Mouse (Mus musculus): Measurements from ENCODE around the gene Suds3.

Suds3 gene

DNA sequence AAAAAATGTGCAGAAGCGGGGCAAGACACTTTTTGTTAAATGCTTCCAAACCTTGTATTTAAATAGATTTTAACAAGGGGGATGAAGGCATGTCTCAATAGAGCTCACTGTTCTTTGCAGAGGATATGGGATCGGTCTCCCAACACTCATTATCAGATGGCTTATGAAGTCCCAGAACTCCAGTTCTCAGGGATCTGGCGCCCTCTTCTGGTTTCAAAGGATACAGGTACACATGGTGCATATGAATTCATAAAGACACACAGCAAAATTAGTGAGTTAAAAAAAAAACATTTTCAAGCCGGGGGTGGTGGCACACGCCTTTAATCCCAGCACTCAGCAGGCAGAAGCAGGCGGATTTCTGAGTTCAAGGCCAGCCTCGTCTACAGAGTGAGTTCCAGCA is 2.6 kb downstream of the Suds3 start:
- no peak for DNase-seq (ENCODE audit: low spot score in 2 of 2)

DNA sequence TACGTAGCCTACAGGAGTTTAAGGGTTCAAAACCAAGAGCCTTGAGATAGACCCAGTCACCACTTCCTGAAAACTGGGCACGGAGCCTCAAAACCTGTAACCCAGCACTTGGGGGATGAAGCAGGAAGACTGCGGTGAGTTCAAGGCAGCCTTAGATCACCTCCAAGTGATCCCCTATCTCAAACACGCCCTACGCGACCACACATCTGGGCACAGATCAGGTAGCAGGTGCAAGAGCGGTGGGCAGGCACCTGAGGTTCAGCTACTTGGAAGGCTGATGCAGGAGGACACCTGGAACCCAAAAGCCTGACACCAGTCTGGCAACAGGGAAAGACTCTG is 4.2 kb downstream of the Suds3 start:
- no peak for DNase-seq (ENCODE audit: low spot score in 2 of 2)

DNA sequence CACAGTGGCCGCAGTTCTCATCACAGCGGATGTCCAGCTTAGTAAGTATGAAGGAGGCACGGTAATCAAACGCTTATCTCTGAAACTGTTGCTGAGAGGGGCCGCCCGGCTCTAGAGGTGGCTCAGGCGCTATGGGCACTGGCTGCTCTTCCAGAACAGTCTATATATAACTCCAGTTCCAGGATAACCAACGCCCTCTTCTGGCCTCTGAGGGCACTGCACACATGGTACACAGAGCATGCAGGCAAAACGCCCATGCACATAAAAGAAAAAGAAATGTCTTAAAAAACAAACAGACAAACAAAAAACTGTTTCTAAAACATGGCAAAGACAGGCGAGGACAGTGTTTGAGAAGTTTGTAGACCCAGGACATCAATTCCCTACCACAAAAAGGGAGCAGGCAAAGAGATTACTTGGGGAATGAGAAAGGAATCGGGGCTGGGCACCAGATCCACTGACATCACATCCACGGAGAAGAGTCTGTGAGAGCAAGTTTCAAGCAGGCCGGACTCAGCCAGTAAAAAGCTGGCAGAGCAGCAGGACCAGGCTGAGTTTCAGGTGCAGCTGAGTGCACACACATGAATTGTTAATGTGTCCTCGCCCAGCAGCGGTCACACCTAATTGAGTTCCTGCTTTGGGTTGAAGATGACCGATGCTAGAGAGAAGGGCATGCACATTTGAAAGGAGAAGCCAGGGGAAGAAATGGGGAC is 4.7 kb downstream of the Suds3 start:
- no peak for DNase-seq (ENCODE audit: low spot score in 2 of 2)

DNA sequence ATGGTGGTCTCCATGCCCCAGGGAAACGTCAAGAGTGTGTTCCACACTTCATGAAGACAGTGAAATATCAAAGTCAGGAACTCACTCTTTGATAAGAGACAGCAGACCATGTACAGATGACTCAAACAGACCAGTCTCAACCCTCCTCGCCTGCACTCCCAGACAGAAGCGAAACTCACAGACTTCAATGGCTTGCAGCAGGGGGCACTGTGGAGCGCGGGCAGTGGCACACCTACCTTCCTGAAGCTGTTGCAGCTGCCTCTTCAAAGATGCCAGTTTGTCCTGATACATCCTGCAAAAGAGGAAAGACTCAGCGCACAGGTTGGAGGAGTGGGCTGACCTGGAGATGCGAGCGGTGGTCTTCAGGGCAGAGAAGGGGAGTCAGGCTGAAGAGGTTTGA is 6.4 kb downstream of the Suds3 start:
- DNase-seq (ENCODE audit: low spot score in 2 of 2), result no peak

DNA sequence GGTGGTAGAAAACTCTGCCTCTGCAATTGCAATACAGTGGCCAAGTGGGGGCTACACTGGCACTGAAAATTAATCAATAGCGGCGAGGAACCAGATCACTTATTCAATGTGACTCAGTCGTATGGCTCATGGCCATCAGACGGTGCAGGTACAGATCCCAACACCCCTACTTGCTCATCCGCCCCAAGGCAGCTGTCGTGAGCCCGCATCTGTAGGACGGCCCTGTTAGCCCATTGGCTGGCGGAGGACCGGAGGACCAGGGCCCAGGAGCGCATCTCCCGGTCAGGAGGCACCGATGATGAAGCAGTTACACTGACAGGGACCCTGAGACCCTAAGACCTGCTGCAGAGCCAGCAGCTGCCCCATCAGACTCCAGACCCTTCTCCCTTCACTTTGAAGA is 7.2 kb downstream of the Suds3 start:
- no peak for DNase-seq (ENCODE audit: low spot score in 2 of 2)

DNA sequence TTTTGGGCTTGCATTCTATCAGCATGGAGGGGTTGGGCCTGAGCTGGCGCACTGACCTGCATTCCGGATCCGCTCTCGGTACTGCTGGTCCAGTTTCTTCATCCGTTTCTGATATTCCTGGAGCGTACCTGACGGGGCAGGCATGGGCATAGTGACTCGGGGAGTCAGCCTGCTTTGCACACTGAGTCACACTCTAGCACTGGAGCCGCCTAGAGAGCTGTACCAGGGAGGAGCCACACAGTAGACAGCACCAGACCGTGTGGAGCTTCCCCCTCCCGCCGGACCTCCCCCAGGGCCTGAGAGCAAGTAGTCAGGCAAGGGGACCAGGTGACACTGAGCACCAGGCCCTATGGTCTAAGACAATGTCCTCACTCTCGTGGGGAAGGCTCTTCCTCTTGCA is 7.6 kb downstream of the Suds3 start:
- DNase-seq (ENCODE audit: low spot score in 2 of 2), result no peak

DNA sequence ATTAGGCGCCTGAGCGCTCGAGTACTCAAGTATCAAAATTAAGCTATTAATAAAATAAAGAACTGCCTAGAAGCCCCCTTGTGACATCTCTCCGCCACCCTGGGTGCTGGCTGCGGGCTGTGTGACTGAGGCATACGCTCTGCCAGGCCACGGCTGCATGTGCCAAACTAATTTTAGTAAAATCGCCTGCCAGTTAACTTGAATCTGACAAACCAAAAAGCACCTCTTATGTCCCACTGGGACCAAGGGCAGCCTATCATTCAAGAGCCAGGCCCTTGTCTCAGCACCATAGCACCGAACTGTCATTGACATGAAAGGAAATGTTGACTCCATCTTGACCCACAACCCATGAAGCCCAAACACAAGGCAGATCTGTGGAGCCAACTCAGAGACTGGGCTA is 10.2 kb downstream of the Suds3 start:
- DNase-seq (ENCODE audit: low spot score in 2 of 2), result no peak

DNA sequence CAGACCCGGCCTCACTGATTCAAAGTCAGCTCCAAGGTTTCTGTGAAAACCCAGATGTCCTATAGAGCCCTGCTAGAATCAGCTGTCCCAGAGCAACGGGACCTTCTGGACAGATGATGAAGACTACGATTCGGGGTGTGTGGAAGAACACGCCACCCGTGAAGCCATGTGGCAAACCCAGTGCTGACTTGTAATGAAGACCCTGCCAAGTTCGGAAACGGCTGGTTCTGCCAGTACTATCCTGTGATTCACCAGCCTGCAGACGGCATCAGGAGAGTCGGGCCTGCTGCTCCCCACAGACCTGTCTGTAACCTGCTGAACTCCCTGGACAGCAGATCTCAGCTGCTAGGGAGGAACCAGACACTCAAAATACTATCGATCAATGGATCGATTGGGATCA is 11.6 kb downstream of the Suds3 start:
- DNase-seq (ENCODE audit: low spot score in 2 of 2), result no peak

DNA sequence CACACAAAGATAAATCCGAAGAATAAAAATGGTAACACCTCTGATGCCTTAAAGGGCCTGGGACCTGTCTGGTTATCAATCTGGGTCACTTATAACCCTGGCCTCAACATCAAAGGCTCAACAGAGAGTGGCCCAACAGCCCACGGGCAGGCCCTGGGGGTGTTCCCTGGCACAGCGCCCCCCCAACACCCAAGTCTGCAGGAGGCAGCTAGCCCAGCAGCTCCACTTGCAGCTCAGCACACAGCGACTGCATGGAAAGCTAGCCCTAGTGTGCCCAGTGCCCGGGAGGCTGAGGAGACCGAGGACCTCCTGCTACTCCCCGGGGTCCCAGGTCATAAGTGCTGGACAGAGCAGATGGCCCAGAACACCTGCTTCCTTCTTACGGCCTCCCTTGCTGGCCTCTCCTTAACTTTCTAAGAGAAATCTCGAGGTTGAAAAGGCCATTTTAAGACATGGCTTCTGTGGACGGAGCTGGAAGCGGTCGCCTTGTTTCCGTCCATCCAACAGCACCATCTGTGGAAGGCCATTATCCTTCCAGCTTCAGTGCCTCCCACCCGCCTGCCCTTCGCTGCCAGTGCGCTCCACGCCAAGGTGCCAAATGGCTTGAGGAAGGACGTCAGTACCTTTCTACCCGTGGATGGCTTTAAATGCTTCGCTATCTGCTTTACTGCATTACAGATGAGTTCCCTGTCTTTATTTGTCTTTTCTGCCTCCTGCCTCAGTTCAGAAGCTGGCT is 12.6 kb downstream of the Suds3 start:
- no peak for DNase-seq (ENCODE audit: low spot score in 2 of 2)

DNA sequence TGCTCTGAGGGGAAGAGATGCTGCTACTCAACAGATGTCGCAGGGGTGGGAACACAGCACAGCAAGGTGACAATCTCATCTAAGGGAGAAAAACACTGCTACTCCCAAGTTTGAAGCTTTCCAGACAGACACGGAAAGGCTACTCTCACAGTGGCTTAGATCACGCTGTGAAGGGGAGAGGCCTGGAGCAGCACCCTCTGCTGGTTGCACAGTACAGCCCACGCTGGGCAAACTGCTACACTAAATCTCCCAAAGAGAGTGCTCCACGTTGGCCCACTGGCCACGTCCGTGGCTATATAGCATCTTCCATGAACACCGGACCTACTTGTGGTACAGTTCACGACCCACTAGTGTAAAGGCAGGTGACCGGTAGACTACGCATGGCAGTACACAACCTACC is 16.2 kb downstream of the Suds3 start:
- no peak for DNase-seq (ENCODE audit: low spot score in 2 of 2)

DNA sequence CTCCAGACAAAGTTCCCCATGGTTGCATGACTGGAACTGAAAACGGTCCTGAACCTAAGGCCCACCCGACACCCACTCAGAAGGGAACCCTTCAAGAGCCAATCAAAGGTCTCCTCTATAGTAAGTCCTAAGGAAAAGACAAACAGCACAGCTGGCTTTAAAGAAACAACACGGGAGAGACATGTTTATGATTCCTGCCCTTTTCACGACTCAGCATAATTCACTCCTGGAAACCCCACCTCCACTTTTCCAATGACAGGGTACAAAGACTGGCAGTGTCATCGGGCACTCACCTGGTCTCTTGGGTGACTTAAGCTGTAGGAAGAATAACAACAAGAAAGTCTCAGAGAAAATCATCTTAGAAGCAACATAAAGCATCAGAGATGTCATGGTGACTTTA is 16.9 kb downstream of the Suds3 start:
- no peak for DNase-seq (ENCODE audit: low spot score in 2 of 2)

DNA sequence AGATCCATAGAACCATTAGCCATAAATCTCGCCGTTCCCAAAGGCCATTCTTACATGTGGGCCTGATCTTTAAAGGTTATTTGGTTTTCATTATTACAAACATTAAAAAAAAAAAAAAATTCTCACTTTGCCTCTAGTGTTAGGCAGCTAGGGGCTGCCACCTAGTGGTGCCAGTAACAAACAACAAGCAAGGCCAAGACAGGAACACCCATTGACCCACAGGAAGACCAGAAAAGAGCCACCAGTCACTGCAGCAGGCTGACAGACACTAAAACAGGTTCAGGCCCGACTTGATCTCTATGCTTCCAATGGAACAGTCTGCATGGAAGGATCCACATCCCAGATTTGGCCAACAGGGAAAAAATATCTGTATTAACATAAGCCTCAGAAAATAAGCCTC is 19.2 kb downstream of the Suds3 start:
- DNase-seq (ENCODE audit: low spot score in 2 of 2), result peak in 1 of 2 experiments; percentile 36

DNA sequence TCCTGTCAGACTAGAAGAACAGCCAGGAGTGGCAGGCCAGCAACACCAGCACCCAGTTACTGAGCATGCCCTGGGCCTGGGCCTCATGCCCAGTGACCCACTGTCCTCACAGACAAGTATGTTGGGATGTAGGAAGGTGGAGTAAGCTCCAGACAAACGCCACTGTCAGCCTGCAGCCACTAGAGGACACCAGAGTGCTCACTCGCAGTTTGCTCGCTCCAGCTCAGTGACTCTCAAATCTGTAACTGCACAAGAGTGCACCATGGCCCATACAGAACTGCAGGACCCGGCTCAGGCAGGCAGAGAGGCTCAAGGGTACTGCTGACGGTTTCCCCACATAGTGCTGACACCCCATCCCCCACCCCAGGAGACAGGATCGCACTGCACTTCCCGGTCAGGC is 21.5 kb downstream of the Suds3 start:
- DNase-seq (ENCODE audit: low spot score in 2 of 2), result no peak

DNA sequence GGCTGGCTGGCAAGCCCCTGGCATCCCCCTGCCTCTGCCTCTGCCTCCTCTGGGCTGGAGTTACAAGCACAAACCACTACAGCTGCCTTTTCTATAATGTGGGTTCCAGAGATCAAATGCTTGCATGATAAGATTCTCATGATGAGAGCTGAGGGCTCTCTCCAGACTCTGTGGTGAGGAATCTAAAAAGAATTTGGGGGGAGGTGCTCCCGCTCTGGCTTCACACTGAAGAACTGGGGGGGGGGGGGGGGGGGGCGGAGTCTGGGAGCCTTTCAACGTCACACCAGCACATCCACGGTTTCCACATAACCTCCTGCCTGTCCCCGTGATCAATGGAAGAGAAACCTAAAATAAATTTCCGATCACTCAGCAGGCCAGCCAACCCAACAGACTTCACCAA is 26.1 kb downstream of the Suds3 start:
- no peak for DNase-seq (ENCODE audit: low spot score in 2 of 2)

DNA sequence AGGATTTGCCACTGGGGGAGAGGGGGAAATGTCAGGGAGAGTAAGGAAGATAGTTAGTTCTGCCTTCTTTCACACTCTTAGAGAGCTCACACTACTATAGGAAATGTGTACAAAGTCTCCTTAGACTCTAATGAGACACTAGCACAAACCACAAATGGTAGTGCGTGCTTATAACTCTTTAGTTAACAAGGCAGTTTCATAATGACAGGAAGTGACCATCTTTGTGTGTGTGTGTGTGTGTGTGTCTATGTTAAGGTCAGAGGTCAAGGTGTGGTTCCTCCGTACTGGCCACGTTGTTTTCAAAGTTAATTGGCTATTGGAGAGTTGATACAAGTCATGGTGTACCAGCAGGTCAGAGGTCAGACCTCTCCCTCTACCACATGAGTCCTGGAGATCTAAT is 26.8 kb downstream of the Suds3 start:
- DNase-seq (ENCODE audit: low spot score in 2 of 2), result no peak

DNA sequence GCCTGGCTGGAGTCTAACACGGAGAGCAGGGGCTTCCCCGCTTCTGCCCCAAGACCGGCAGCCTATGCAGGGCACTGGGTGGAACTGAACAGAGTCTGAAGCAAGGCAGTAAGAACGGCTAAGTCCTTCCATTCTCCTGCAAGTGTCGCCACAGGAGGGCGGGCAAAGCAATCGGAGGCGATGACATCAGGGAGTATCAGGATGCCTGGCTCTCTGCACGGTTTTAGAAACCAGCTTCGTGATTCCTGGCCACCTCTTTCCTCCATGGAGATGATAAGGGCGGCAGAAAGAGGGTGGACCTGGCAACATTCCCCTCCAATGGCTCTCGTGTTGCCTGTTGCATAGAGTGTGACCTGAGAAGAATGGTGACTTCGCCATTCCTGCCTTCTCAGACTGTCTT is 28.2 kb downstream of the Suds3 start:
- DNase-seq (ENCODE audit: low spot score in 2 of 2), result no peak

DNA sequence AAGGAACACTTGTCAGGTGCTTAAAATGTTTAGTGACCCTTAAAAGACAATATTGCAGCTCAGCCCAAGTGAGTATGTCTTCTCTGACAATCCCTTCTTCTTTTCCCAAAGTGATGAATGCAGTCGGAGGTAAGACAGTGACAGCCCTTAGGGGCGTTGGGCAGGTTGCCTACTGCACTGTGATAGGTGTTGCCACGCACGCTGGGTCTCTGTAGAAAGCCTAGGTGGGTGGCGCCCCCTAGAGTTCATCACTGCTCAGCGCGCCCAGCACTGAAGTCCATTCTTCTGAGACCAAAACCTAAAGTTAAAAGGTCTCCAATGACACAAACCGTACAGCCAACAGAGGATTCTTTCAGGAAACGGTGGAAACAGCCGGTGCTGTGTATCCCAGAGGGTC is 46.4 kb downstream of the Suds3 start:
- no peak for DNase-seq (ENCODE audit: low spot score in 2 of 2)

DNA sequence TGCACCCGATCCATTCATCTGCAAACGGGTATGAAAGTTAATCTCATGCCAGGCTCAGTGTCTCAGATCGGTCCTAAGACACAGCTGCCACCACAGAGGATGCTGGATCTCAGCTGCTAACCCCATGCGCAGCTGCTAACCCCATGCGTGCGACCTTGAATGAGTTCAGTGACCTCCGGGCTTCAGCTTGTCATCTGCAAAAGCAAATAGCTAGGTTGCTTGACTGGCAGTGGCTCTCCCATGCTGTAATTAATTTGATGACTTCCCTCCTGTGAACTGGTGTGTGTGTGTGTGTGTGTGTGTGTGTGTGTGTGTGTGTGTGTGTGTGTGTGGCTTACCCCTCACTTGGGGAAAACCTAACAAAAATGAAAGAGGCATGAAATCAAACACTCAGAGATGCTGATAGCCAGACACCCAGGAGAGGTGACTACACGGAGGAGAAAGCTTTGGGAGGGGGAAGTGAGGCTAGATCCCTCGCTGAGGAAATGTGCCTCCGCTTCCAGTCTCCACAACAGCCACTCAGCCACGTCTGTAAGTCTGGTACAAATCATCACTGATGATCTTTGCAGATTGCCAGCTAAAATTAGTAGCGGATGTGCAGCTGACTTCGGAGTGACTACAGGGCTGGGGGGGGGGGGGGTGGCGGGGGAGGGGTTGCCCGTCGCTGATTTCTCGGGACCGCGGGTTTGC is 47.0 kb downstream of the Suds3 start:
- DNase-seq (ENCODE audit: low spot score in 2 of 2), result no peak

DNA sequence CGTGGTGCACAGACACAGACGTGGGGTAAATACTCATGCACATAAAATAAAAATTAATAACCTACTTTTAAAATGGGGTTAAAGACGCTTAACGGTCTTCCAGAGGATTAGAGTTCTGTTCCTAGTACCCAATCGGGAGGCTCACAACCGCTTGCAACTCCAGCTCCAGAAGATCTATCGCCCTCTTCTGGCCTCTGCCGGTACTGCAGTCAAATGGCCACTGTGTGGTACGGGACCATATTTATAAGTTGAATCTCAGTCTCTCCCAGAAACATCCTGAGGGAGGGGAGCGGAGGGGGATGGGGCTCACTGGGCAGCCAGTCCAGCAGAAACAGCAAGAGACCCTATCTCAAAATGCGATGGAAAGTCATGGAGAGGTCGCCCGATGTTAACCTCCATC is 47.7 kb downstream of the Suds3 start:
- DNase-seq (ENCODE audit: low spot score in 2 of 2), result no peak

DNA sequence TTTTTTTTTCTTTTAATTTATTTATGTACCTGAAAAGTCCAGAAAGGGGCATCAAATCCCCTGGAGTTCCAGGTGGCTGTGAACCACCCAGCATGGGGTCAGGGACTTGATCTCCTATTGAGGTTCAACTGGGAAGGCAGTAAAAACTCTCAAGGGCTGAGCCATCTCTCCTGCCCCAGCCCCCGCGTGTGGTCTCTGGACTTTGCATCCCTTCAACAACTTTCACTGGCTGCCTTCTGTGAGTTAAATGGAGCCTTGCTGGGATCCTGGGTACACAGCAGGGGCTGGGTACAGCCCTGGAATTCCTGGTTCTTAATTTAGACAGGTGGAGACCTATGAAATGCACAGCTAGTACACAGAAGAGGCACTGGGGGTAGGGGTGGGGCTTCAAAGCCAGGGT is 54.7 kb downstream of the Suds3 start:
- DNase-seq (ENCODE audit: low spot score in 2 of 2), result no peak

DNA sequence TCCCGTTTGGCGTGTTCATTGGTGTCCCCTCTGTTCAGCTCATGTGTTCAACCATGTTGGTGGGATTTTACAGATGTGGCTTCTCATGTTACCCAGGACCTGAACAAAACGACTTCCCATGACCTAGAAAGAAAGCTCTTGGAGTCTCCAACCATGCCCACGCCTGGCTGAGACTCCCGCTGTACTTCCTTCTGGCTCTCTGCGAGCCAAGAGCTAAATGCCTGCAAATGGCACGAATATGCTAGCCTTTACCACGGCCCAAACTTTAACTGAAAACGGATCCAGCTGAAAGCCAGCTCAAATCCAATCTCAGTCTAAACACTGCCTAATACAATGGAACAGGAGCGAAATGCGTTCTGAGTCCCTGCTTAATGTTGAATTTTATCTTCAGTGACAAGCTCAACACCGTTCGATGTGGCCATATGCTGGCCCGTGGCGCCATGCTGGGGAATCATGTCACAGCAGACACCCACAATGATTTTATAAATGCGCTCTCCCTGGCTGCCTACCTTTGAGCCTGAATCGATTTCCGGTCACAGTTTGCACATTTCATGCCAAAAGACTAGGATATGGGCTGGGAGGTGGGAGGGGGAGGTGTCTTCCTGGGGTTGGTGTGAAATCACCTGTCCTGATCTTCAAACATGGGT is 55.3 kb downstream of the Suds3 start:
- no peak for DNase-seq (ENCODE audit: low spot score in 2 of 2)

DNA sequence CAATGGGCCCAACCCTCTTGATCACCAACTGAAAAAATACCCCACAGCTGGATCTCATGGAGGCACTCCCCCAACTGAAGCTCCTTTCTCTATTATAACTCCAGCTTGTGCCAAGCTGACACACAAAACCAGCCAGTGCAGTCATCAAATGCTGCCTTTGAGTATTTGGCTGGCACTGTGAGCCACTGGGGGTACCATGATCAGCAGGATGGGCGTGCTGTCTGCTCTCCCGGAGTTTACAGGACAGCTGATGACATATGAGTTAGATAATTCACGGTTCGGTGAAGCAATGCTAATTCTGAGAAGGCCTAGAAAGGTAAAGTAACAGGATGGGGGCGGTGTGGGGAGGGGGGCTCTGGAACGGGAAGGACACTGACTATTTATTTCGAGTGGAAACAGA is 66.0 kb downstream of the Suds3 start:
- no peak for DNase-seq (ENCODE audit: low spot score in 2 of 2)

DNA sequence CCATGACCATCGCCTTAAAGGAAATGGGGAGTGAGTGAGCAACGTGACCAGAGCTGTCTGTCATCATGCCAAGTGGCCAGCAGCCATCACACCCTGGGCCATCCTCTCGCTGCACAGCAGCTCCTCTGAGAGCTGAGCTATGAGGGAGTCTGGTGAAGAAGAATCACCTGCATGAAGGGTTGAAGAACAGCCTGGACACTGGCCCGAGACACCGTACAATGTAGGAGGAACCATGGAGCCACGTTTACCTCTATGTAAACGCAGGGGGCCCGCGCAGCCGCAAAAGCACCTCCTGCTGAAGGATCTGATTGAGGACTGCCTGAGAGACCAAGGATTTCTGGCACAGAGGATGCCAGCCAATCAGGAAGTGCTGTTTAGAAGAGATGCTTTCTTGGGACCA is 70.8 kb downstream of the Suds3 start:
- no peak for DNase-seq (ENCODE audit: low spot score in 2 of 2)

Data from spleen, postnatal 14 days (tissue).